Mouse (Mus musculus): Measurements from ENCODE around the gene Spry2.

DNA sequence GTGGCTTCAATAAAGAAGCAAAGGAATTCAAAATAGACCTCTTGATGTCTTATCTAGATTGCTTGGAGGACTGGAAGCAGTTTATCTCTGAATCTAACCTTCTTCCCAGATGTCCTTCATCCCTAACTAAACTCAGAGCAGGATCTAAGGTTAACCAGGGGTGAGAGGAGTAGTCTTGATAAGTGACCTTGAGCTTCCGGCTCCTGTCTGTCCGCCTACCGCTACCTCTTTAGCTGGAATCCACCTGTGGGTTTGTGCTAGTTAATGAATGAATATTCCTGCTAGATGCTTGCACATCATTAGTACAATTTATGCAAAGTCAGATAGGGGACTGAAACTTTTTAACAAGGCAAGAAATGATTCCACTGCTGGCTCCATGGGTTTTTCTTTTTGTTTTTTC is 4.2 kb upstream of the Spry2 start:
- no peak for TF ChIP-seq CTCF (IDR thresholded peaks at IDR 0.05; ENCODE audit: extremely low read depth, insufficient read depth, insufficient read length, insufficient replicate concordance)
- no peak for TF ChIP-seq POLR2A (IDR thresholded peaks at IDR 0.05; ENCODE audit: low read depth, low read length)
